Mouse (Mus musculus): ENCODE measurements at regions not wholly inside any gene's neighbourhood (a gene's known extent, or its start where the extent isn't known, plus 50 kb on each side); places are given as distances from the start of the nearest gene placed in this dataset.
"Not testable (repeated sequence)": the region's sequence is repeated elsewhere in the genome, so short reads cannot be mapped to it uniquely, and the experiment has no call there.

DNA sequence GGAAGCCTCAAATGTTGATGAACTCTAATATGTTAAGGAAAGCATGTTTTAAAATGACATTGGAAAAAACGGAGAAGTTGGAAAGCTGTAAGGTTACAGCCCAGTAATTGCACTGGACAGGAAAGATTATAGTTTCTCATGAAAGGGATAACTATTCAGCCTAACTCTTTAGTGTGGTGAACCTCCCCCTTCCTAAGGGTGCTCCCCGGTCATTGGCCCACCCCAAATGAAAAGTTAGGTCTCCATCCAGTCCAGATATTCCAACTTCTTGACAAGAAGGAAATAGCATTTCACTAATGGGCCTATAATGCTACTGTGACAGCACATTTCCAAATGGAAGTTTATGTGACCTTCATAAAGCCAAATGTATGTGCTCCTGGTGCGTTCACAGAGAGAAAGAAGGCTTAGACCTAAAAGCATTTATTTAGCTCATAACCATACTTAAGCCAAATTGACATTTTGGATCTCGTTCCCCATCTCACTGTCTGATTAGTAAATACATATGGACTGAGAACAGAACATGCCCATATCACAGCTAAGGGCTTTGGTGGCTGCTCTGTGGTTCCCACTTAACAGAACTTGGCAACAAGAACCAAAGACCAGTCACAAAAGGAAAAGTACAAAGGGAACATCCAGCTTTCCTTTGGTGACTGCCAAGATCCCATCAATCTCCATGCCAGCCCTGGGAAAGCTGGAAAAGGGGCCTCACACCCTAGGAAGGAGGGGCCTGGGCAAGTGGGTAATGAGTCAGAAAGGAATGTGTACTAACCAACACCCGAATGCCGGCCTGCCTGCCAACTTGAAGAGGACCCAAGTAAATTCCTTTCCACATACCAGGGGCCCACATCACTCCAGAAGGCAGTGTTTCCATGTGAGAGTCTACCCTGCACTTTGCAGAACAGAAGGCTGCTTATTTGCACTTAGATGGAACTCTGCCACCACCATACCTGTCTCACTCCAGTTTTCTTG is 155.1 kb upstream of the Chst7 start:
- peak; percentile 42 for DNase-seq

DNA sequence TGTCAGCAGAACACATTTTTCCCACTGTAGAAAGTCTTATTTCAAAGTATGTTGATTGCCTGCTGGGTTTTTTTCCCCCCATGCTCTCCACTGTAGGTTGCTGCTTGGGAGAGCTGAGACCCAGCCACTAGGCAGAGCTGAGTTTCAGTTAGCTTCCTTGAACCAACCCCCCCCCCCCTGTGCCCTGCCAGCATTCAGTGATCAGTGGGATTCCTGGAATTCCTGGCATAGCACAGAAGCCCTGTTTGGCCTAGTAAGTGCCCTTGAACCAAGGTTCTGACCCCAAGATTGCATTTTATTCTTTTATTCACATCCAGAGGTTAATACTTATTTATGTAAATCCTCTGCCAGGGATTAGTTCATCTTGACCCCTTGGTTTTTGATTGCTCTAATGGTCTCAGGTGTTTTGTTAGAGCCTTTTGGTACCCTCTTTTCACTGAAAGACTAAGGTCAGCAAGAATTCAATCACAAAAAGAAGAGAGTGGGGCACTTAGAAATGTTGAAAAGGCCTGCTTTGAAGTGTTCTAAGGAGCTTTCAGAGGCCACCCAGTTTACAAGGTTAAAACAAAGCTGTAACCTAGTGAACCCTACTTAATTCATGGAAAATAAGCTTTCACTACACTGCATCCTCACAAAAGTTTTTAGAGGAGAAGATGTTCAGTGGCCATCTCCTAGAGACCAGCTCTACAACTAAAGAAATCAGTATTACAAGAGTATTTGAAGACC is 152.6 kb upstream of the Chst7 start:
- DNase-seq: no peak

DNA sequence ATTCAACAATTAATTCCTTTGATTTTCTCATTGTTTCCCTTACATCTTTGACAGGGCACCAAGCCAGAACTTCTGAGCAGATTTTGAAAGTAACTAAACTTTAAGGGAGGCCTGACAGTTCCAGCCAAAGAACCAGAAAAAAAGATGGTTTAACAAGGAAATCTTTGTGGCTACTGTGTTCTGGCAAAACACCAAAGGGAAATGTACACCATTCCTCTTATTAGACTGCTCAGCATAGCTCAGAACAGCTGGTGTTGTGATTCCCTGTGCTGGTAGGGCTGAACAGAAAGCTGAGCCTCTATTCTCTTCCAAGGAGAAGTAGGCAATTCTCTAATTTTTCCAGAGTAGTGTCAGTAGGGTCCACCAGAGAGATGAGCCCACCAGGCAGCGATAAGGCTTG is 142.4 kb upstream of the Chst7 start:
- DNase-seq: peak; percentile 9

DNA sequence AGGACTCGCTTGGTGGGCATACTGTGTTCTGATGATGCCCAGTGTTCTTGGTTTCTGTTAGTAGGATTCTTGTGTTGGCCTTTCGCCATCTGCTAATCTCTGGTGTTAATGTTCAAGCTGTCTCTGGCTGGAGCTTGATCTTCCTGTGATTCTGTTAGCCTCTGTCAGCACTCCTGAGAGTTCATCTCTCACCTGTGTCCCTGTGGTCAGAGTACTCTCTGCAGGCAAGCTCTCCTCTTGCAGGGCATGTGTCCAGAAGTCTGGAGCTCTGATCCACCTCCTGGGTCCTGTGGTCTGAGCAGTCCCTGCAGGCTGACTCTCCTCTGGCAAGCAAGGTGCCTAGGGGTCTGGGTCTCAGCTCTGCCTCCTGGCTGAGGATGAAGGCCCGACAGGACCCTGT is 130.0 kb upstream of the Chst7 start:
- DNase-seq: not testable (repeated sequence)

DNA sequence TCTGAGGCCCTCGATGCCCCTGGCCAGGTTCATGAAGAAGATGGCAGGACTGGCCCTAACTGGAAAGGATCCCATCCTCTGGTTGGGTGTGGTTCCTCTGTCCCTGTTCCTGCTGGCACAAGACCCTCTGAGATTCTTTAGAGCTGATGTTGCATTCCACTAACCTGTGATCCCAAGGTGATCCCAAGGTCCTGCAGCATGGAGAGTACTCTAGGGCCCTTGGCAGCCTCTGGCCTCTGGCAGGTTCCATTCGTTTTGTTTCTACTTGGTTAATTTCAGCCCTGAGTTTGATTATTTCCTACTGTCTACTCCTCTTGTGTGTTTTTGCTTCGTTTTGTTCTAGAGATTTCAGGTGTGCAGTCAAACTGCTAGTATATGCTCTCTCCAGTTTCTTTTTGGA is 129.5 kb upstream of the Chst7 start:
- no peak for DNase-seq

DNA sequence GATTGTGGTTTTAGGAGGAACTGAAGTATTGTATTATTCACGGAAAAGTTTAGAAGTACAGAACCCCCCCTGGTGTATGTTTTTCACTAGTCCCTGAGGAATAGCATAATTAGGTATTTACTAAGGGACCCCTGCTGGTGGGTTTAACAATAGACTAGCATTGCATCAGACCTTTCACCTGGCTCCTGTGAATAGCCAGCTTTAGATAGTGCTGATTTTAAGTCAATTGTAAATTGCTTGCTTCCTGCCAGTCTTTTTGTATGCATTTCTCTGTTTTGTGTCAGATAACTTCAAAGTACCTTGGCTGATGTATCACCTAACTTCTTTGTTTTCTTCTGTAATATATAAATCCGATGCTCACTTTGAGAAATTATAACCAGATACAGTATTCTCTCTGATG is 116.1 kb upstream of the Chst7 start:
- DNase-seq: no peak

Measured in layer of hippocampus, adult 9-11 months (tissue).